Mouse (Mus musculus) neural tube, embryonic 14.5 days (tissue): ENCODE measurements around the gene Cfap58. TPM values are rescaled to one million over a fixed set of nuclear protein-coding genes. Genes with fewer than 3 reads are reported as not detected.

ENCODE experiments used
- ATAC-seq: fragments of 200-750 bp; cut with Nextera tagmentation; 2 replicates; pipeline ENCODE4 v1.8.0; 2017; ENCODE audit warnings: low read depth, mild to moderate bottlenecking, moderate TSS enrichment, moderate library complexity
- H3K27ac ChIP-seq: fragments of 300-500 bp; sonication (generic); 2 replicates; pipeline ENCODE4 v1.5.1; 2014; ENCODE audit warnings: low read depth, mild to moderate bottlenecking, control low read depth, low read length, moderate library complexity, mixed read lengths
- H3K27me3 ChIP-seq: fragments of 300-500 bp; sonication (generic); 2 replicates; pipeline ENCODE4 v1.6.1; 2014; ENCODE audit warnings: low read length; ENCODE audit not compliant: control insufficient read depth, insufficient read depth
- H3K36me3 ChIP-seq: fragments of 300-500 bp; sonication (generic); 2 replicates; pipeline ENCODE4 v1.6.1; 2014; ENCODE audit warnings: low read length, mixed read lengths; ENCODE audit not compliant: control insufficient read depth, insufficient read depth
- H3K4me1 ChIP-seq: fragments of 300-500 bp; sonication (generic); 2 replicates; pipeline ENCODE4 v1.6.1; 2014; ENCODE audit warnings: low read length; ENCODE audit not compliant: control insufficient read depth, insufficient read depth
- H3K4me2 ChIP-seq: fragments of 300-500 bp; sonication (generic); 2 replicates; pipeline ENCODE4 v1.6.1; 2014; ENCODE audit warnings: mild to moderate bottlenecking, low read depth, low read length, control low read depth
- H3K4me3 ChIP-seq: fragments of 300-500 bp; sonication (generic); 2 replicates; pipeline ENCODE4 v1.5.1; 2014; ENCODE audit warnings: low read depth, low read length, control low read depth, mixed read lengths
- H3K9ac ChIP-seq: fragments of 300-500 bp; sonication (generic); replicated peaks from 2 replicates; pipeline ENCODE4 v1.6.1; 2014; ENCODE audit warnings: low read depth, mild to moderate bottlenecking, control low read depth, low read length, mixed read lengths
- H3K9me3 ChIP-seq: fragments of 300-500 bp; sonication (generic); 2 replicates; pipeline ENCODE4 v1.6.1; 2016; ENCODE audit warnings: low read length; ENCODE audit not compliant: control insufficient read depth
- WGBS: fragments of 180-500 bp; shearing (Covaris S2); extraction: QIAGEN DNeasy Blood & Tissue Kit; methylation state at CpG from one replicate; pipeline ENCODE4 v1.1.7; 2014; 5-methylcytosine and 5-hydroxymethylcytosine counted together
- polyA plus RNA-seq: library from polyadenylated mRNA; unstranded; fragments of >200 nt; fragmentation: Nextera tagmentation; extraction: Ambion mirVana; gene quantifications from 2 replicates; pipeline ENCODE4 v1.2.1, GENCODE M21; 2014

The Cfap58 gene
- polyA plus RNA-seq, 1 experiment from 2014 or later, result 0.64 TPM

GRCm38 (mm10) chr19:47925819-47926218 is 11.7 kb upstream of the Cfap58 start:
- no peaks in the 10 kb centered on the region for H3K27me3 ChIP-seq
- no peak overlapping the region for H3K9ac ChIP-seq
- ATAC-seq, result no peak
- H3K4me1 ChIP-seq, result no peaks in the 10 kb centered on the region
- H3K4me2 ChIP-seq, result no peak overlapping the region
- no peak overlapping the region for H3K27ac ChIP-seq
- no peaks in the 10 kb centered on the region for H3K9me3 ChIP-seq
- no peak overlapping the region for H3K4me3 ChIP-seq
- 84% methylated on average over 7 of the region's 7 CpGs for WGBS
- H3K36me3 ChIP-seq, result no peaks in the 10 kb centered on the region

DNA sequence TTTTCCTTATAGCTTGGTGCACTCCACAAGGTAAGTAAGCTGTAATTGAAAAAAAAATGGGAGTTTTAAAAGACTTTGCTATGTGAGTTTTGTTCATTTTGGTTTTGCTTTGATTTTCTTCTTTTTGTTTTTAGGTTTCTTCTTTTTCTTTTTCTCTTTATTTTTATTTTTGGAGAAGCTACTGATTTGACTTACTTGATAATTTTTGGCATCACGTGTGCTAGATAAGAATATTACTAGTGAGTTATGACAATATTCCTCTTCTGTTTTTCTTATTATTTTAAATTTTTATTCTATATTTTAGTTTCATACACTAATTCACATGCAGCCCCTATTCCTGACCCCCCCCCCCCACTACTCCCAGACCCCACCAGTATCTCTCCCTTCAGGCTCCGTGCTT is 10.4 kb upstream of the Cfap58 start:
- 92% methylated on average over 2 of the region's 2 CpGs for WGBS
- no peaks in the 10 kb centered on the region for H3K4me1 ChIP-seq

DNA sequence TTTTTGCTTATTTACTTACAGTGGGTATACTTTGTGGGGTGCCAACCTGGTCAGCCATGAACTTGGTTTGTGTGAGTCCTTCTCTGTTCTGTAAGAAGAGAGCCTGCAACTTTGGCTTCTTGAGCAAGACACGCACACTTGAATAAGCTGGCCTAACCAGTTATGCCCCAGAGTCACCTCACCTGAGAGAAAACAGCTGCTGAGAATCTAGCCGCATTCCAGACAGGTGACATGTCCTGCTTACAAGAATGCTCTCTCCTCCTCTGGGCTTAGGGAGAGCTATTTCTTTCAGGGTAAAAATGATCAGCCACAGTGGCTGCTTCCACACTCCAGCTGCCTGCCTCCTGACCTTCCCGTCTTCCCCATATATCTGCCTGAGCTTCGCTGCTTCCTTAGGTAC is 8.4 kb upstream of the Cfap58 start:
- Histone ChIP-seq H3K9ac (no peak overlapping the region), H3K4me3 (no peak overlapping the region), H3K9me3 (no peaks in the 10 kb centered on the region), H3K4me2 (no peak overlapping the region), H3K27ac (no peak overlapping the region), H3K36me3 (no peaks in the 10 kb centered on the region), H3K4me1 (no peaks in the 10 kb centered on the region), H3K27me3 (no peaks in the 10 kb centered on the region)
- ATAC-seq, result no peak
- WGBS, result 73% methylated on average over 4 of the region's 4 CpGs

More for the DNA sequence above, 10.4 kb upstream of the Cfap58 start:
- ATAC-seq, result no peak
- no peak overlapping the region for H3K27ac ChIP-seq
- no peaks in the 10 kb centered on the region for H3K27me3 ChIP-seq
- H3K9ac ChIP-seq, result no peak overlapping the region
- H3K4me3 ChIP-seq, result no peak overlapping the region
- H3K4me2 ChIP-seq, result no peak overlapping the region
- H3K36me3 ChIP-seq, result no peaks in the 10 kb centered on the region
- no peaks in the 10 kb centered on the region for H3K9me3 ChIP-seq

GRCm38 (mm10) chr19:47931982-47932638 is 5.4 kb upstream of the Cfap58 start:
- Histone ChIP-seq H3K9me3 (no peaks in the 10 kb centered on the region), H3K4me3 (no peak overlapping the region), H3K9ac (no peak overlapping the region), H3K4me1 (no peaks in the 10 kb centered on the region), H3K4me2 (no peak overlapping the region), H3K27ac (no peak overlapping the region), H3K27me3 (no peaks in the 10 kb centered on the region), H3K36me3 (no peaks in the 10 kb centered on the region)
- ATAC-seq, result peak; percentile 73; the same call in 1 of the 2 replicates
- WGBS, result 42% methylated on average over 7 of the region's 7 CpGs

- H3K27ac ChIP-seq, result no peak overlapping the region
- no peak overlapping the region for H3K9ac ChIP-seq
- ATAC-seq, result no peak
- 96% methylated on average over 8 of the region's 8 CpGs for whole genome bisulfite sequencing
- H3K27me3 ChIP-seq, result no peaks in the 10 kb centered on the region
- no peak overlapping the region for H3K4me2 ChIP-seq
- H3K4me3 ChIP-seq, result no peak overlapping the region
- no peaks in the 10 kb centered on the region for H3K4me1 ChIP-seq
- H3K9me3 ChIP-seq, result no peaks in the 10 kb centered on the region
- no peaks in the 10 kb centered on the region for H3K36me3 ChIP-seq
These were observed 3.3 kb upstream of the Cfap58 start for GRCm38 (mm10) chr19:47934146-47934545.

DNA sequence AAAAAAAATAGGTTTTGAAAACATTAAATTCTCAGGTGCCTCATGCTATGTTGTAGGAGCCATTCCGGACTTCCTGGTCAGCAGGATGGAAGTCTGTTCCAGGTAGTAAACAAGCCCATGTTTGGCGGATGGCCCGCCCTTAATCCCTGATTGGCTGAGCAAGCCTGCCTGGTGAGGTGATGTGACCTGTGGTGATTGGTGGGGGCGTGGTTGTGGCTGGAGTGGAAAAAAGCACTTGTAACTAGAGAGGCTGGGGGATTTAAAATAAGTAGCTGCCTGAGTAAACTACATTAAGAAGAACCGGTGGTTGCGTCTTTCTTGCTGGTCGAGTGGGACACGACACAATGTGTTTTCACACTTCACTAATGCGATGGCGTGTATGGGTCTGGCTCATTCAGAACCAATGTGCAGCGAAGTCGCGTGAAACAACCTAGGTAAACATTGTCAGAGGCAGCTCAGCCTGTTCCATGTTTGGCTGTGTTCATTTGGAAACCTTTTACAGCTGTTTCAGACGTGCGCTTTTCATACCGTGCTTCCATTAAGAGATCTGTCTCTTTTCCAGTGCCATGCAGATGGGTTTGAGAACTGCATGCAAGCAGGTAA is 2.7 kb upstream of the Cfap58 start:
- Histone ChIP-seq H3K4me3 (no peak overlapping the region), H3K27ac (no peak overlapping the region), H3K27me3 (no peaks in the 10 kb centered on the region), H3K36me3 (no peaks in the 10 kb centered on the region), H3K4me2 (no peak overlapping the region), H3K9ac (no peak overlapping the region), H3K4me1 (no peaks in the 10 kb centered on the region), H3K9me3 (no peaks in the 10 kb centered on the region)
- 74% methylated on average over 16 of the region's 16 CpGs for WGBS
- ATAC-seq, result no peak

GRCm38 (mm10) chr19:47935530-47935929 is 1.9 kb upstream of the Cfap58 start:
- Histone ChIP-seq H3K27ac (no peak overlapping the region), H3K27me3 (no peaks in the 10 kb centered on the region), H3K9me3 (no peaks in the 10 kb centered on the region), H3K4me3 (no peak overlapping the region), H3K4me2 (no peak overlapping the region), H3K36me3 (no peaks in the 10 kb centered on the region), H3K4me1 (no peaks in the 10 kb centered on the region), H3K9ac (no peak overlapping the region)
- 87% methylated on average over 6 of the region's 6 CpGs for WGBS
- ATAC-seq, result no peak

DNA sequence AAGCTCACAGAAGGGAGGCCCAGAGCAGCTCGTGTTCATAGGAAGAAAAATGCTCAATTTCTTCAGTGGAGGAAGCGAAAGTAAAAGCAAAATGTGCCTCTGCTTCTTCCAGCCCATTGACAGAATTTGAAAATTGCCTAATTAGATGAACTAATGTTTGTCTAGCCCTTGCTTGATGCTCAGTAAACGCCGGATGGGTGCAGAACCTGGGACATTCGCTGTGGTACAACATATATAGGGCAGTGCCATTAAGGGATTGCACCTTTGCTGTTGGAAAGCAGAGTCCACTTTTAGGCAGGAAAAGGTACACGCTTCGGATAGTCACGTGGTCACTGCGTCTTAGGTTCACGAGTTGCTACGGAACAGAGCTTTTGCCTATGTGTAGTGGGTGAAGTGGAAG is 985 bp upstream of the Cfap58 start:
- ATAC-seq, result no peak
- Histone ChIP-seq H3K4me1 (no peaks in the 10 kb centered on the region), H3K27ac (no peak overlapping the region), H3K36me3 (no peaks in the 10 kb centered on the region), H3K9me3 (no peaks in the 10 kb centered on the region), H3K27me3 (no peaks in the 10 kb centered on the region), H3K4me2 (no peak overlapping the region), H3K4me3 (no peak overlapping the region), H3K9ac (no peak overlapping the region)
- 92% methylated on average over 11 of the region's 11 CpGs for WGBS

- no peak overlapping the region for H3K27ac ChIP-seq
- no peaks in the 10 kb centered on the region for H3K27me3 ChIP-seq
- WGBS, result 56% methylated on average over 9 of the region's 9 CpGs
- no peaks in the 10 kb centered on the region for H3K36me3 ChIP-seq
- ATAC-seq, result no peak
- H3K4me3 ChIP-seq, result peak overlapping the region; percentile 33
- H3K9me3 ChIP-seq, result no peaks in the 10 kb centered on the region
- H3K9ac ChIP-seq, result peak overlapping the region; percentile 26; the same call in 1 of the 2 replicates
- no peaks in the 10 kb centered on the region for H3K4me1 ChIP-seq
- H3K4me2 ChIP-seq, result peak overlapping the region; percentile 75
These were observed 537 bp upstream of the Cfap58 start for GRCm38 (mm10) chr19:47936938-47937337.
